Mouse (Mus musculus): ENCODE results near the gene Gcnt4. TPM values are rescaled to one million over a fixed set of nuclear protein-coding genes. Genes with fewer than 3 reads are reported as not detected.
"Not testable (repeated sequence)": the region's sequence is repeated elsewhere in the genome, so short reads cannot be mapped to it uniquely, and the experiment has no call there.

The Gcnt4 gene
- polyA plus RNA-seq, 1 experiment, result not detected

DNA sequence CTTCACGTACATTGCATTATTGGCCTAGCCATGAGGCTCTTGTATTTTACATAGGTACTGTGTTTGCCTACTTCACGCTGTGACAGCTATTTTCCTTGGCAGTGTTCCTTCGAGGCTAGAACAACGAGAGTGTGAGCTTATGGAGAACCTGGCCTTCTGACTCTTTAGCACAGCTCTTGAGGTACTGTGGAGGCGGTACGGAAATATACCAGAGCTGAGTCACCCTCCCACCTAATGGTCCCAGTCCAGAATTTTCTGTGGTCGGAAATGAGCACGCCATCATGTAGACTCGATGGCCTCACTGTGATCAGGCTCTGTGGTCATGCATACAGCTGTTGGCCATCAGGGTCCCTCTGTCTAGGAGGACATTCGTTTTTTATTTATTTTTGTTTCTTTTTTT, 15.2 kb downstream of the Gcnt4 start:
- Histone ChIP-seq H3K27ac (ENCODE audit: insufficient read depth, low read depth, low read length) (no peak overlapping the region), H3K4me1 (ENCODE audit: control insufficient read depth, insufficient read depth, low read length) (no peaks in the 10 kb centered on the region; the same call in 1 of the 2 replicates), H3K4me3 (ENCODE audit: insufficient read depth, low read depth, low read length) (no peak overlapping the region)
- TF ChIP-seq CTCF (IDR thresholded peaks at IDR 0.05; ENCODE audit: insufficient read depth, low read depth, low read length), result no peak
- TF ChIP-seq POLR2A (IDR thresholded peaks at IDR 0.05; ENCODE audit: insufficient read depth, low read depth, low read length), result no peak
- WGBS, result 59% methylated on average over 10 of the region's 10 CpGs

DNA sequence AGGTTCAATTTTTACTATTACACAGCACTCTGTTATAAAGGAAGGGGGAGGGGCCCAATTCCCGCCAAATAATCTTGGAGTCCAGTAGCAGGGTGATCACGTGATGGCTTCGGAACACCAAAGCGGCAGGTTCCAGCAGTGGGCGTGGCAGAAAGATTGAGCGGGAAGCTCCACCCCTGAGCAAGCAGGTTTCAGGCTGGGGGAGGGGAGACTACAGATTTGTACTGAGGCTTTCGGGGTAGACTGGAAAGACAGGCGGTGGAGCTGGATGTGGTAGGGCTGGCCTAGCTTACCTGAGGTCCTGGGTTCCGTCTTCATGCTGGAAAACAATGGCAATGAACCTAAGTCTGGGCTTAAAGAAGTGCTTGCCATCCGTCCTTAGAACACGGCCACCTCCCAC, 17.0 kb downstream of the Gcnt4 start:
- H3K4me1 ChIP-seq (ENCODE audit: control insufficient read depth, insufficient read depth, low read length); H3K4me3 ChIP-seq (ENCODE audit: insufficient read depth, low read depth, low read length); H3K27ac ChIP-seq (ENCODE audit: insufficient read depth, low read depth, low read length): not testable (repeated sequence)
- WGBS, result 92% methylated on average over 11 of the region's 11 CpGs

DNA sequence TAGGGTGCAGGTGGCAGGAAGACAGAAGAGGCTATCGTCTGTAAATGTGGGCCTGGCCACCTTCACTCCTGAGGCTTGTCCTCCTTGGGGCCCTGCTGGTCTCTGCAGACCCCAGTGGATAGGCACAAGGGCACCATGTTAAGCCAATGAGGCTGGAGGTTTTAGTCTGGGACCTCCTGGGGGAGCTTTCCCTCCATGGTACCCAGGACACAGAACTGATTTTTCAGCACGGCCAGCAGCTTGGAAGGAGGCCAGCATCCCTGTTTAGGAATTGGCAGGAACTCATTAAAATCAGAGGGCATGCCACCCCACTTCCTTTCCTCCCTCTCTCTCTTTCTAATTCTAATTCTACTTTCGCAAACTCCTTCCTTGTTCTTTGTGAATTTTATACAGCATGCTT, 19.1 kb downstream of the Gcnt4 start:
- H3K27ac ChIP-seq (ENCODE audit: insufficient read depth, low read depth, low read length), result no peak overlapping the region
- TF ChIP-seq CTCF (IDR thresholded peaks at IDR 0.05; ENCODE audit: insufficient read depth, low read depth, low read length) (no peak), POLR2A (IDR thresholded peaks at IDR 0.05; ENCODE audit: insufficient read depth, low read depth, low read length) (no peak)
- whole genome bisulfite sequencing, result 47% methylated on average over 3 of the region's 3 CpGs
- no peaks in the 10 kb centered on the region; the same call in 1 of the 2 replicates for H3K4me1 ChIP-seq (ENCODE audit: control insufficient read depth, insufficient read depth, low read length)
- H3K4me3 ChIP-seq (ENCODE audit: insufficient read depth, low read depth, low read length), result no peak overlapping the region

DNA sequence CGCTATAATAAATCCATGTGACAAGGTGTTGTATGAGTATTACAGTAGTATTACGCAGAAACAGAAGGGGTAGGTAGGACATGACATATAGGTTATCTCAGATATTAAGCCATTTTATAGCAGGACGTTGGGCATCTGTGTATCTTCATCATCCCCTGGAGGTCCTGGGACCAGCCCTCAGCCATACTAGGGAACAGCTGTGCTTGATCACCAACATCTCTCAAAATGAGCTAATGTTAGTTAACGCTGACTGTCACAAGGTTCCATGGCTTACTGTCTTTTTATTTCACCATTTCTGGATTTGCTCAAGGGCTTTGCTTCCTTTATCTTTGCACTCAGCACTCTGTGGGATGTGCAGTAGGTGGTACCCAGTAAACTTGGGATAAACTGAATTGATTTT, 21.3 kb downstream of the Gcnt4 start:
- Histone ChIP-seq H3K4me3 (ENCODE audit: insufficient read depth, low read depth, low read length) (no peak overlapping the region), H3K4me1 (ENCODE audit: control insufficient read depth, insufficient read depth, low read length) (no peaks in the 10 kb centered on the region; the same call in 1 of the 2 replicates), H3K27ac (ENCODE audit: insufficient read depth, low read depth, low read length) (no peak overlapping the region)
- WGBS, result 95% methylated on average over 4 of the region's 4 CpGs
- TF ChIP-seq CTCF (IDR thresholded peaks at IDR 0.05; ENCODE audit: insufficient read depth, low read depth, low read length) (no peak), POLR2A (IDR thresholded peaks at IDR 0.05; ENCODE audit: insufficient read depth, low read depth, low read length) (no peak)

DNA sequence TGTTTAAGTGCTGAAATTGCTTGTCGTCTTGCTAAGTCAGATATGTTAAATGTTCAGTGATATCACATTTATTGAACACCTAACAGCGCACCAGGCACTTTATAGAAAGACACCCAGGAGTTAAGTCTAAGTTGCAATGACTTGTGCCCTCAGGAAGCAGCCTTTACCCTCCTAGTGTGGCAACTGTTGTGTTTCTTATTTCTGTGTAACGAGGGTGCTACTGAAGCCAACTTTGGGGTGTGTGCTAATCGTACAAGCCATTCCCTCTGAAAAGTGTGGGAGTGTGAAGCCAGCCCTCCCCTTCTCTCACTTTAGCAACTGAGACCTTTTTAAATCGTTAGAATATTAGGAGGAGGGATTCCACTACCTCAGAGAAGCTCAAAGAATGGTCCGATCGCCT, 23.2 kb downstream of the Gcnt4 start:
- Histone ChIP-seq H3K4me3 (ENCODE audit: insufficient read depth, low read depth, low read length) (no peak overlapping the region), H3K4me1 (ENCODE audit: control insufficient read depth, insufficient read depth, low read length) (no peaks in the 10 kb centered on the region; the same call in 1 of the 2 replicates), H3K27ac (ENCODE audit: insufficient read depth, low read depth, low read length) (no peak overlapping the region)
- TF ChIP-seq POLR2A (IDR thresholded peaks at IDR 0.05; ENCODE audit: insufficient read depth, low read depth, low read length) (no peak), CTCF (IDR thresholded peaks at IDR 0.05; ENCODE audit: insufficient read depth, low read depth, low read length) (no peak)
- 55% methylated on average over 7 of the region's 7 CpGs for WGBS

DNA sequence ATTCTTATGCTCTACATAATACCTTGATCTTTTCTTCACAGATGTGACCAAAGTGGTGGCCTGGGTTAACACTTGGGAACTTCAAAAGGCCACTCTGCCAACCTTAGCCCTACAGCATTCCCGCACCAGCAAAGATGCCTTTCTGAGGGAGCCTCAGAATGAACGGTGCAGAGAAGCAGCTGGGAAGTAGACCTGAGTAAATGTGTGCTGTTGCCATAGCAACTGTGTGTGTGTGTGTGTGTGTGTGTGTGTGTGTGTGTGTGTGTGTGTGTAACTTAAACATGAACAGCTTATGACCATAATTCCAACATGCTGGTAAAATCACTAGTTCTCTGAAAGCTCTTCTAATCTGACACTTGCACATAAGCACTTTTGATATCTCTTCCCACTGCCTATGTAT, 27.4 kb downstream of the Gcnt4 start:
- Histone ChIP-seq H3K27ac (ENCODE audit: insufficient read depth, low read depth, low read length) (no peak overlapping the region), H3K4me1 (ENCODE audit: control insufficient read depth, insufficient read depth, low read length) (no peaks in the 10 kb centered on the region), H3K4me3 (ENCODE audit: insufficient read depth, low read depth, low read length) (no peak overlapping the region)
- TF ChIP-seq POLR2A (IDR thresholded peaks at IDR 0.05; ENCODE audit: insufficient read depth, low read depth, low read length) (no peak), CTCF (IDR thresholded peaks at IDR 0.05; ENCODE audit: insufficient read depth, low read depth, low read length) (no peak)
- WGBS, result 35% methylated on average over 2 of the region's 2 CpGs

DNA sequence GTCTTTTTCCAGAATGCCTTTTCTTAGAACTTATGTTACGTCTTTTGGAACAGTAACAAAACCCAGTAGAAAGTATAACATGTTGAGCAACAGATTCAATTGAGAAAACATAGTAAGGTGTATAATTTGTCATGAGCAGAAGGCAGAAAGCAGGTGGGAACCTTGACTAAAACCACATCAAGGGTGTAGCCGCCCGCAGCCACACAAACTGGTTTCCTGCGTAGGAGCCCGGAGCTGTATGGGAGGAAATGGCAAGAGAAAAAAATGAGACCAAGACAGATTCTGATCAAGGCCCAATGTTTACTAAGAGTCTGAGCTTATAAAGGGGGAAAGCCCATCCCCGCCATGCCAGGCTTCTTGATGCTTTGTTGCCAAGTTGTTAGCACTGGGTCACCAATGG, 32.0 kb downstream of the Gcnt4 start:
- 86% methylated on average over 6 of the region's 6 CpGs for WGBS
- no peak for TF ChIP-seq POLR2A (IDR thresholded peaks at IDR 0.05; ENCODE audit: insufficient read depth, low read depth, low read length)
- no peak for TF ChIP-seq CTCF (IDR thresholded peaks at IDR 0.05; ENCODE audit: insufficient read depth, low read depth, low read length)
- H3K4me1 ChIP-seq (ENCODE audit: control insufficient read depth, insufficient read depth, low read length), result no peaks in the 10 kb centered on the region
- no peak overlapping the region for H3K4me3 ChIP-seq (ENCODE audit: insufficient read depth, low read depth, low read length)
- no peak overlapping the region for H3K27ac ChIP-seq (ENCODE audit: insufficient read depth, low read depth, low read length)

DNA sequence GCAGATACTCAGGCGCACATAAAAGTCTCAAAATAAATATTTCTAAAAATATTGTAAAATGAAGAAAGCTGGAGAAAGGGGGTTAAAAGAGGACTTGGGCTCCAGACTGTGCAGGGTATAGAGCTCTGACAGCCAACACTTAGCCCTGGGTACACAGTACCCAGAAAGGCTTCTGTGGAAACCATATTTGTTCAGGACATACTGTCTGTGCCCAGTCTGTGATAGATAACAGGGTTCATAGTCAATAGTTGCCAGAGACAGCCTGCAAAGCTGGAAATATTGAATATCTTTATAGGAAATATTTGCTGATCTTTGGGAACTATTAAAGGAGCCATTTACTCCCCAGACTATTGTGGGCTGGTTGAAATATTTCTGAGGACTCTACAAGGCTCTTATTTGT, 35.5 kb downstream of the Gcnt4 start:
- Histone ChIP-seq H3K27ac (ENCODE audit: insufficient read depth, low read depth, low read length) (no peak overlapping the region), H3K4me3 (ENCODE audit: insufficient read depth, low read depth, low read length) (no peak overlapping the region), H3K4me1 (ENCODE audit: control insufficient read depth, insufficient read depth, low read length) (no peaks in the 10 kb centered on the region)
- 96% methylated on average over 1 of the region's 1 CpGs for WGBS
- TF ChIP-seq POLR2A (IDR thresholded peaks at IDR 0.05; ENCODE audit: insufficient read depth, low read depth, low read length) (no peak), CTCF (IDR thresholded peaks at IDR 0.05; ENCODE audit: insufficient read depth, low read depth, low read length) (no peak)

DNA sequence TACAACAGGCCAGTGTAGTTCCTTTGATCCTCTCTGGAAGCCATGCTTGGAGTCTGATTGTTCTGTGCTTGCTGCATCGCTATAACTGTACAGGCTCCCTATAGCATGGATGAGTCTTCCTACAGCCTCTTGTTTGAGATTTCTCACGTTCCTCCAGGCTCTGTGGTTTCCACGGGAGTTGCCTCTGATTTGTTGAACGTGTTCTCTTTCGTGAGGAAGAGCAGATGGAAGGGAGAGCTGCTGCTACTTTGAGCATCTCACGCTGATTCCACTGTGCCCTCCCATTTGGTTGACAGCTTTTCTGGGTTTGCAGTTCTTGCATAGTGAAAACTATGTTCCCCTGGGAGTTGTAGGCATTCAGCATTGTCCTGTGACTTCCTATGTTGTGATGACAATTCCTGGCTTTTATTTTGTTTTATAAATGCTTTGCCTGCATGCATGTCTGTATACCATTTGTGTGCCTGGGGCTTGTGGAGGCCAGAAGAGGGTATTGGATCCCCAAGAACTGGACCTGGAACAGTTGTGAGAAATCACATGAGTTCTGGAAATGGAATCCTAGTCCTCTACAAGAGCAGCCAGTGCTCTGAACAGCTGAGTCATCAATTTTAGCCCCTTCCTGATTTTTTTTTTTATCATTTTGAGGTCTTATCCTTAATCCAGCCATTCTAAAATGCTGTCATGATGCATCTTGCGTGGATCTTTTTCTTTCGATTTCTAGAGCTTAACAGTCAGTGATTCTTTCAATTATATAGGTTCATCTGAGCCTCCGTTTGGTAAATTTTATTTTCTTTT, 37.1 kb downstream of the Gcnt4 start:
- TF ChIP-seq CTCF (IDR thresholded peaks at IDR 0.05; ENCODE audit: insufficient read depth, low read depth, low read length) (no peak), POLR2A (IDR thresholded peaks at IDR 0.05; ENCODE audit: insufficient read depth, low read depth, low read length) (no peak)
- Histone ChIP-seq H3K27ac (ENCODE audit: insufficient read depth, low read depth, low read length) (no peak overlapping the region), H3K4me1 (ENCODE audit: control insufficient read depth, insufficient read depth, low read length) (no peaks in the 10 kb centered on the region), H3K4me3 (ENCODE audit: insufficient read depth, low read depth, low read length) (no peak overlapping the region)
- WGBS, result 72% methylated on average over 9 of the region's 9 CpGs
